Mouse (Mus musculus) central nervous system, embryonic 14 days (tissue): ENCODE results near the gene Bpgm. TPM values are rescaled to one million over a fixed set of nuclear protein-coding genes. Genes with fewer than 3 reads are reported as not detected.

Experiments
- polyA plus RNA-seq: library from polyadenylated mRNA; depleted of rRNA; stranded (reverse); fragments of >200 nt; gene quantifications from 2 replicates; pipeline ENCODE4 v1.2.3, GENCODE M21; 2012; rRNA removed

The Bpgm gene
- polyA plus RNA-seq: 86.8 and 89.1 TPM in 2 replicates

GRCm38 (mm10) chr6:34475974-34476794, at the start of gene Bpgm:
Bpgm (plus strand) TSS chr6:34476207.

Other genes with a start within 250 kb of the Bpgm start
- 92.0 and 99.8 TPM in 2 replicates for gene Akr1b3, start 158.7 kb upstream of the Bpgm start, polyA plus RNA-seq
- 5.0 and 6.1 TPM in 2 replicates for gene Akr1b8, start 122.1 kb upstream of the Bpgm start, polyA plus RNA-seq
- 8.5 and 9.1 TPM in 2 replicates for gene Akr1b10, start 92.0 kb upstream of the Bpgm start, polyA plus RNA-seq
- not detected in 2 replicates for gene Akr1b7, start 63.9 kb upstream of the Bpgm start, polyA plus RNA-seq
- 45.6 and 64.6 TPM in 2 replicates for gene Cald1, start 122.3 kb downstream of the Bpgm start, polyA plus RNA-seq